Mouse (Mus musculus) brain, embryonic 14.5 days (tissue): ENCODE results near the gene Dbndd1. TPM values are rescaled to one million over a fixed set of nuclear protein-coding genes. Genes with fewer than 3 reads are reported as not detected.

Experiments
- DNase-seq: peaks from one replicate; pipeline ENCODE4 v3.0.0-alpha.2; 2011; ENCODE audit warnings: low read depth
- CTCF ChIP-seq: fragments of 200-500 bp; IDR thresholded peaks from 2 replicates; pipeline ENCODE4 v1.5.1; 2012; ENCODE audit warnings: inconsistent platforms, mild to moderate bottlenecking, moderate library complexity, borderline replicate concordance; ENCODE audit not compliant: insufficient read depth, insufficient read length; ENCODE audit errors: extremely low read depth
- POLR2A ChIP-seq: fragments of 200-500 bp; IDR thresholded peaks from 2 replicates; pipeline ENCODE4 v1.6.1; 2012; ENCODE audit warnings: mild to moderate bottlenecking, inconsistent platforms, borderline replicate concordance; ENCODE audit not compliant: poor library complexity, insufficient read depth, insufficient read length, severe bottlenecking; ENCODE audit errors: extremely low read depth
- polyA plus RNA-seq: library from polyadenylated mRNA; depleted of rRNA; stranded (reverse); fragments of >200 nt; gene quantifications from 2 replicates; pipeline ENCODE4 v1.2.3, GENCODE M21; 2012

Dbndd1 gene
- polyA plus RNA-seq, 1 experiment: 85.3 TPM

DNA sequence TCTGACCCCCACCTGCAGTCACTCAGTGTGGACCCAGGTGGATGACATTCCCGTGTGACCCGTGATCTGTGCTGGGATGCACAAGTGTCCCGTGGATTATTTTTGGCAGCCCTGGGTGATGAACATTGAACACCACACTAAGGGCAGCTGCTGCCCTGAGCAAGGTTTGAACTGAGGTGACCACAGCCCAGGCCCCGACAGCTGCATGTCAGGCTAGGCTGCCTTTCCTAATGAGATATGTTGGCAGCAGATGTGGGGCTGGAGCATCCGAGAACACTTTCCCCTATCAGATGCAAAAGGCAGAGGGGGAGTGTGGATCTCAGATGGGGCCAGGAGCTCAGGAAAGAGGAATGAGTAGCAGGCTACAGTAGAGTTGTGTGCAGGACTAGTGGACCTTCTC is 4.4 kb downstream of the Dbndd1 start:
- no peak for DNase-seq
- TF ChIP-seq POLR2A: no peak

DNA sequence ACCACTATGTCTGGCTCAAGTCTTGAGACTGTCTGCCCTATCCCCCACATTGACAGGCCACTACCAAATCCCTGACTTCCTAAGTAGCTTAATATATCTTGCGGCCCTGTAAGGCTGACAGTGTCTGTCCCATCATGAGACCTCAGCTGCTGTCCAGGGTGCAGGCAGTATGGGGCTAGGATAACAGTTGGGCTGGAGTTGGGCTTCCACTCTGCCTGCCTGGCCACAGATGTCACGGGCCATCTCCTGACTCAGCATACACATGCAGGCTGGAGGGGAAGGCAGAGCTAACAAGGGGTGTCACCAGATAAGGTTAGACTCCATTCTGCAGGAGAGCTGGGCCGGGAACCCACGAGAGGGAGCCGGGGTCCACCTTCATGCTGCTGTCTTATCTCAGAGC is 8.1 kb downstream of the Dbndd1 start:
- DNase-seq: no peak
- TF ChIP-seq POLR2A (no peak), CTCF (no peak)

DNA sequence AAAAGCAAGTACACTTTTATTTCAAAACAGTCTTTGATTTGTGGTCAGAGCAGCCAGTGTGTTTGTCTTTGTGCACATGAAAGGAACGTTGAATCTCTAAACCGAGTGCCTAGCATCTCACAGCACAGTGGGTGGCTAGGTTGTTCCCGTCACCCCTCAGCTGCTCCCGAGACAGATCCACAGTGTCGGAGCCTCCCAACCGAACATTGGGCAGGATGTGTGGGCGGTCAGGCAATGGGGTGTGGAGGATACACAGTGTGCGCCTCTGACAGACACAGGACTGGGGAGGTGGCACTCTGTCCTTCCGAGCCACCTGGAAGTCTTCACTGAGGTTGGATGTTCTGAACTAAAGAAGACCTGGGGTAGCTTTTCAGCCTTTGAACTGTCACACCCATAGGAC is 9.6 kb downstream of the Dbndd1 start:
- TF ChIP-seq POLR2A: no peak
- TF ChIP-seq CTCF: no peak
- DNase-seq: no peak

DNA sequence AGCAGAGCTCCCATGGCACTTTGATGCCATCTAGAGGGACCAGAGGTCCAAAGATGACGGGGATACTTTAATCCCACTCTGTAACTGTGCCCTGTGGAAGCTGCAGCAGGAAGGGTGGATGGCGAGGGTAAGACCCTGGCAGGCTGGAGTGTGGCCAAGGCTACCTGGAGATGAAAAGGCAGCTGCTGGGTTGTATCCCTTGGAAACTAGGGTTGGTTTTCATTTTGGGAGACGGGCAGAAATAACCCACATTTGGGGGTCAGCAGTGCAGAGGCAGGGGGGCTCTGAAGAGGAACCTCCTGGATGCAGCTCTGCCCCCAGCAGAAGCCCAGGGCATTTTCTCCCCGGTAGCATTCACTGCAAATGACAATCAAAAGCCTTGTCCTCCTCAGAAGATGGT is 10.0 kb downstream of the Dbndd1 start:
- no peak for DNase-seq
- TF ChIP-seq POLR2A (no peak), CTCF (no peak)

DNA sequence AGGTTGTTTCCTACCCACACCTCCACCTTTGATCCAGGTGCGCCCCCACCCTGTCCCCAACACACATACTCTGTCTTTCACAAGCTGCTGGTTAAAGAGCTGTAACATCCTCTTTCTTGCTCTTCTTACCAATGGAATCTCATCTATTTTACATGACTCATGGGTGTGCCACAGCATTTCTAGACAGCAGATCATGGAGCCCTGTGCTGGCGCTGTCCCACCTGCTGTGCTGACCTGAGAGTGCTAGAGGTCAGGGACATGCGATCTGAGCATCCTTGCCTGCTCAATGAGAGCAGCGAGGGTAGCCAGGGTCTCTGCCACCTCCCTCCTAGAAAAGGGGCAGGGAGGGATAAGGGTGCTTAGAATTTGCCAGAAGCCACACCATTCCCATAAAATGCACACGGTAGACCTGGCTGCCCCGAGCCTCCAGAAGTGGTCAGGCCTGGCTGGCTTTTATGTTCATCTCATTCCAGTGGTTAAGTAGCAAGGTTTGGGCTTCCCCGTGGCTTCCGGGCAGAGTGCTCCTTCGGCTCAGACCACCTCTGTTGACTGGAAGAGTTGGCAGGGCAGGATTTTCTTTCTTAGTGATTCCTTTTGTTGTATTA is 10.6 kb downstream of the Dbndd1 start:
- TF ChIP-seq POLR2A (no peak), CTCF (no peak)
- no peak for DNase-seq

DNA sequence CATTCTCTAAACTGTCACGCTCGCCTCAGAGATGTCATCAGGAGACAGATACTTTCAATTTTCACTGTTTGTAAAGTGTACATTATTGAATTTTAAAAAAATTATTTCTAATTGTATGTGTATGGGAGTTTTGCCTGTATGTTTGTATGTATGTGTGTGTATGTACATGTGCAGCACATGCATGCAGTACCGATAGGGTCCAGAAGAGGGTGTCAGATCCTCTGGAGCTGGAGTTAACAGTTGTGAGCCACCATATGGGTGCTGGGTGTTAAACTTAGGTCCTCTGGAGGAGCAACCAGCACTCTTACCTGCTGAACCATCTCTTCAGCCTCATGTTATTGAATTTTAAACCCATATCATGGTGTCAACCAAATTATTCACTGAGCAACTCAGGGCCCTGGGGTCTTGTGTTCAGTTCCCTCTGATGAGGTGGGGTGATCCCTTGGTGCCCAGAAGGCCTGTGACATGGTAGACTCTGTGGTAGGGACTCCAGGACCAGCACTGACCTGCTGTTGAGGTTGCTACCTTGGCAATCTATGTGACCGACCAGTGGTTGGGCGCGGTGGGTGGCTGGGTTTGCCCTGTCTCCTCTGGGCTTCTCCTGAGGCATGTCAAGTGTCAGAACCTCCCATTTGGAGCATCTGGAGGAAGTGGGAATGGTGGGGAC is 11.3 kb downstream of the Dbndd1 start:
- TF ChIP-seq POLR2A: no peak
- peak; percentile 26; the same call in 1 of the 2 replicates for TF ChIP-seq CTCF
- DNase-seq: no peak

DNA sequence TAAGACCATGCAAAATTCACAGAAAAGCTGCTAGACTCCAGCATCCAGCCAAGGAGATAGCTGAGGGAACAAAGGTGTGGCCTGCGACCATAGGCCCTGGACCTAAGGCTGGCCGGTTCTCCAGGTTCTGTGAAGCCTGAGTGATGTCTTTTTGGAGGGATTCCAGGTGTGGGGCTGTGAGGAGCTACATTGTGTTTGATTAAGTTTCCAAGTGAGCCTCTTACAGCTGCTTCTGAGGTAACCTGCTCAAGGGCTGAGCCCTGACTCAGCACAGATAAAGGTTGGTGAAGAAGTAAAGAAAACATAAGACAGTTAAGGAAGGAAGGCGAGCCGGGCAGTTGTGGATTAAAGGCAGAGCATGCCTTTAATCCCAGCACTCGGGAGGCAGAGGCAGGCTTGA is 13.1 kb downstream of the Dbndd1 start:
- no peak for TF ChIP-seq CTCF
- TF ChIP-seq POLR2A: no peak
- DNase-seq: no peak

DNA sequence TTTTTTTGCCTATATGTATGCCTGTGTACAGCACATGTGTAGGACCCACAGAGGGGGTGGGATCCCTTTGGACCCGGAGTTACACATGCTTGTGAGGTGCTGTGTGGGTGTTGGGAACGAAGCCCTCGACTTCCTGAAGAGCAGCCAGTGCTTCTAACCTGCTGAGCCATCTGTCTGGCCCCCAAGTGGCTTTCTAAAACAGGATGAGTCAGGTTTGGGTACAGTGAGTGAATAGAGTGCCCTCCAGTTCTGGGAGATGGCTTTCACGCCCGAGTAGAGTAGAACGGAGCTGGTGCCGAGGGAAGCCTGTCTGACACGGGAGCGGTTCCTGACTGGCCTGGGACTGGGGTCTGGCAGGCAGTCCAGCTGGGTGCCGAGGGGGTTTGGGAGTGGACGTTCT is 15.7 kb downstream of the Dbndd1 start:
- no peak for DNase-seq
- TF ChIP-seq CTCF: no peak

DNA sequence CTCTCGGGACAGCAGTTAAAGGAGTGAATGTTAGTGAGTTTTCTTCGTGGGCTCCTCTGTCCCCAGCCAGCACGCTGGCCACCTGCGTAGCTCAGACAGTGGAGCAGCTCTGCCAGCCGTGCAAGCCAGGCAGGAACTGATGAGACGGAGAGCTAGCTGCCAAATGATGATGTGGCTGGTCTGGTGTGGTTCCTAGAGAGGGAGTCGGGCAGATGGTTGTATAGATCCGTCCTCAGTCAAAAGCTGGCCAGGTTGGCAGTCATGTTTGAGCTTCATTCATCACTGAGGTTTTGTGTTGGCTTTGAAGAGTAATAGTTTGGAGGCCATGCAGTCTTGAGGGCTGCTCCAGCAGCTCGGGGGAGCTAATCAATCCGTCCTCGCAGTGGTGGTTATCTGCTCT is 16.3 kb downstream of the Dbndd1 start:
- TF ChIP-seq POLR2A (no peak), CTCF (no peak)
- DNase-seq: peak; percentile 28

DNA sequence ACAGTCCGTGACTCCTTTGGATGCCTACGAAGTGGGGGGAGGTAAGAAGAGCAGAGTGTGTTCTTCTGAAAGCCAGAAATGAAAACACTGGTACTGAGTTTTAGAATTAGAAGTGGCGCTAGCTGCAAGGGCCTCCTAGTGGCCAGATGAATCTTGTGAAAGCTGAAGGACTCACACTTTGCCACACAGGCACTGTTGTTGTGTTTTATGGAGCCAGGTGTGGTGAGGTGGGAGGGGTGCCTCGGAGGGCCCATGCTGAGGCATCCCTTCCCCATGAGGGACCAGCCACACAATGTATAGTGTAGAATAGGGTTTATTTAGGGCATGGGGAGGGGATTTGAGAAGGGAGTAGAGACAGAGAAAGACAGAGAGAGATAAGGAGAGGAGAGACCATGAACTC is 17.6 kb downstream of the Dbndd1 start:
- no peak for DNase-seq
- TF ChIP-seq POLR2A: no peak
- peak; percentile 25; the same call in 1 of the 2 replicates for TF ChIP-seq CTCF

DNA sequence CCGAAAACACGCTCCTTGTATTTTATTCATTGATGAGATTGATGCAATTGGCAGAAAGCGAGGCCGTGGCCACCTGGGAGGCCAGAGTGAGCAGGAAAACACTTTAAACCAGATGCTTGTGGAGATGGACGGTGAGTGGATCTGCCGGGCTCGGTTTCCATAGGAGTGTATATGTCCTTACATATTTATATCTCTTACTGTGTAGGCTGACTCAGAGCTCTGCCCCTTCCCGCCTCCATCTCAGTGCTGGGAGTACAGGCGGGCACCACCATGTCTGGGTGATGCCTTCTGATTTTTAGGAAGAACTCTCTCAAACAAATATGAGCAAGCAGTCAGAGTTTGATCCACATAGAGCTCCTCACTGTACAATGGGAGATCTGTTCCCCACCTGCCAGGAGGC is 22.4 kb downstream of the Dbndd1 start:
- DNase-seq: no peak
- TF ChIP-seq POLR2A (no peak), CTCF (no peak)

DNA sequence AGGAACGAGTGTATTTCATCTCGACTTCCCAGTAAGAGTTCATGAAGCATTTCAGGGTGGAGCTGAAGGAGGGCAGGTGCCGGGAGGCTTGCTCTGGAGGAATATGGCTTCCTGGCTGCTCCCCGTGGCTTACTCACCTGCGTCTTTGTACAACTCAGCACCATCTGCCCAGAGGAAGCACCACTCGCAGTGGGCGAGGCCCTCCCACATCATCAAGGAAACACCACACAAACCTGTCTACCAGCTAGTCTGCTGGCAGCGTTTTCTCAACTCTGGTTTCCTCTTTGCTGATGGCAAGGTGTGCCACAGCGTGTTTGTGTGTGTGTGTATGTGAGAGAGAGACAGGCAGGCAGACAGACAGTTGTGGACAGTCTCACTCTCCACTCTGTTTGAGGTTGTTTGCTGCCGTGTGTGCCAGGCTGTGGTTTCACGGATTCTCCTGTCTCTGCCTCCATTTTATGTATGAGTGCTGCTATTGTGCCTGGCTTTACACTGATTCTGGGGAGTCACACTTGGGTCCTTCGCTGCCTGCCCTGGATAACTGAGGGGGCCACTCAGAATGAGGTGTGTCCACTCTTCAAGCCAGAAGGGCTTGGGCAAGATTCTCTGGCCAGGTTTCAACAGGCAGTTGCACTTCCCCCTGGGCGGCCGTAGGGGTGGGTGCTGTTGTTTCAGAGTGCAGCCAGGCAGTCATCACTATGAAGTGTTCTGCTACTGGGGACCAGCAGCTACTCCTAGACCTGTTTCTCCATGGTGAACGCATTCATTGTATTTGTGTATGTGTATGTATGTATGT is 23.8 kb downstream of the Dbndd1 start:
- TF ChIP-seq POLR2A: no peak
- no peak for TF ChIP-seq CTCF
- no peak for DNase-seq
